Mouse (Mus musculus): ENCODE results near the gene Zfp648. TPM values are rescaled to one million over a fixed set of nuclear protein-coding genes. Genes with fewer than 3 reads are reported as not detected.
A peak's percentile ranks its signal among the peaks of the same experiment; 100 is the strongest.

The Zfp648 gene
- total and polyA plus RNA-seq, 2 experiments = not detected

DNA sequence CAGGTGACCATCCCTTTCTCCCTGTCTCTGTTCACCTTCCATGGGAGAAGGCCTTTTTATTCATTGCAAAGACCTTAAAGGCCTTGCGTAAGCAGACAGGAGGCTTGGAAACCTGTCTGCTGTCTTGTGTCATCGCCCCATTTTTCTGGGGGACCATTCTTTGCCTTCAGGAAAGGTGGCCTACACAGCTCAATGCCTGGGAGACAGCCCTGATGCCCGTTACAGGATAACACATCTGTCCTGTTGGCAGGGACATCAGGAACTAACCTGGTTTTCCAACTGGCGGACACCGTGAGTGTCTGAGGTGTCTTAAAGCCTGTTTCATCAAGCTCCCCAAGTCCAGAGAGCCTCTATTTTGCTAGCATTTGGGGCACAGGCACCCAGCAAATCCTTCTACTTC is 2.4 kb downstream of the Zfp648 start:
- Histone ChIP-seq H3K9ac (ENCODE audit: low read depth, low read length) (no peak overlapping the region), H3K79me2 (ENCODE audit: control insufficient read depth, insufficient read depth, low read length) (no peaks in the 10 kb centered on the region), H3K27ac (replicated peaks; ENCODE audit: insufficient read depth, low read depth, low read length) (no peak overlapping the region), H3K4me3 (ENCODE audit: insufficient read depth, low read depth, low read length) (no peak overlapping the region), H3K4me1 (ENCODE audit: control insufficient read depth, insufficient read depth, low read length) (no peaks in the 10 kb centered on the region), H3K27me3 (ENCODE audit: control insufficient read depth, insufficient read depth, low read length) (peaks cover 8% of the 10 kb centered on the region; the same call in 1 of the 2 replicates), H3K36me3 (ENCODE audit: control insufficient read depth, insufficient read depth, low read length) (no peaks in the 10 kb centered on the region)
- 86% methylated on average over 5 of the region's 5 CpGs for WGBS
- no peak for DNase-seq (ENCODE audit: extremely low read depth, low read depth, low spot score)
- no peak for TF ChIP-seq CTCF (IDR thresholded peaks at IDR 0.05; ENCODE audit: low read depth, low read length)
- no peak for TF ChIP-seq POLR2A (IDR thresholded peaks at IDR 0.05; ENCODE audit: extremely low read depth, insufficient read depth, low read length)

GRCm38 (mm10) chr1:154204652-154205573 is 3.9 kb downstream of the Zfp648 start:
- DNase-seq (ENCODE audit: extremely low read depth, low read depth, low spot score) = no peak
- Histone ChIP-seq H3K9ac (ENCODE audit: low read depth, low read length) (no peak overlapping the region), H3K36me3 (ENCODE audit: control insufficient read depth, insufficient read depth, low read length) (no peaks in the 10 kb centered on the region), H3K27me3 (ENCODE audit: control insufficient read depth, insufficient read depth, low read length) (peaks cover 8% of the 10 kb centered on the region; the same call in 1 of the 2 replicates), H3K27ac (replicated peaks; ENCODE audit: insufficient read depth, low read depth, low read length) (no peak overlapping the region), H3K4me3 (ENCODE audit: insufficient read depth, low read depth, low read length) (no peak overlapping the region), H3K4me1 (ENCODE audit: control insufficient read depth, insufficient read depth, low read length) (no peaks in the 10 kb centered on the region), H3K79me2 (ENCODE audit: control insufficient read depth, insufficient read depth, low read length) (no peaks in the 10 kb centered on the region)
- TF ChIP-seq CTCF (IDR thresholded peaks at IDR 0.05; ENCODE audit: low read depth, low read length) (no peak), POLR2A (IDR thresholded peaks at IDR 0.05; ENCODE audit: extremely low read depth, insufficient read depth, low read length) (no peak)
- 8% methylated on average over 66 of the region's 66 CpGs for WGBS

GRCm38 (mm10) chr1:154219991-154220390 is 19.0 kb downstream of the Zfp648 start:
- H3K79me2 ChIP-seq (ENCODE audit: control insufficient read depth, insufficient read depth, low read length) = no peaks in the 10 kb centered on the region
- no peaks in the 10 kb centered on the region for H3K27me3 ChIP-seq (ENCODE audit: control insufficient read depth, insufficient read depth, low read length)
- WGBS = 85% methylated on average over 2 of the region's 2 CpGs
- TF ChIP-seq CTCF (IDR thresholded peaks at IDR 0.05; ENCODE audit: low read depth, low read length) (no peak), POLR2A (IDR thresholded peaks at IDR 0.05; ENCODE audit: extremely low read depth, insufficient read depth, low read length) (no peak)
- H3K36me3 ChIP-seq (ENCODE audit: control insufficient read depth, insufficient read depth, low read length) = no peaks in the 10 kb centered on the region
- no peak overlapping the region for H3K27ac ChIP-seq (replicated peaks; ENCODE audit: insufficient read depth, low read depth, low read length)
- no peak overlapping the region for H3K4me3 ChIP-seq (ENCODE audit: insufficient read depth, low read depth, low read length)
- H3K4me1 ChIP-seq (ENCODE audit: control insufficient read depth, insufficient read depth, low read length) = no peaks in the 10 kb centered on the region
- no peak overlapping the region for H3K9ac ChIP-seq (ENCODE audit: low read depth, low read length)
- no peak for DNase-seq (ENCODE audit: extremely low read depth, low read depth, low spot score)

DNA sequence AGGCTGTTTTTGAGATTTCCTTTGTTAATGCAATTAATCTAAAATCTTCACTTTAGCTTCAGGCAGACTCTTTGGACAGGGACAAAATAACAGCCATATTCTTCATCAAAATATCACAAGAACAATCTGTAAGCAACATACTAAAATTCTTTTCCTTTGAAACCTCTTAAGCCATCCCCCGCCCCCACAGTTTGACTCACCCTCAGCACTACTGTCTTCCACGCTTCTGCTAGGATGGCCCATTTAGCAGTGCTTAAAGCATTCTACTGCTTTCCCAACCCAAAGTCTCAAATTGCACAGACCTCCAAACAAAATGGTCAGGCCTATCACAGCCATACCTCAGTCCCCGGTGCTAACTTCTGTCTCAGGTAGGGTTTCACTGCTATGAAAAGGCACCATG is 19.6 kb downstream of the Zfp648 start:
- no peaks in the 10 kb centered on the region for H3K4me1 ChIP-seq (ENCODE audit: control insufficient read depth, insufficient read depth, low read length)
- H3K36me3 ChIP-seq (ENCODE audit: control insufficient read depth, insufficient read depth, low read length) = no peaks in the 10 kb centered on the region
- no peak for TF ChIP-seq CTCF (IDR thresholded peaks at IDR 0.05; ENCODE audit: low read depth, low read length)
- TF ChIP-seq POLR2A (IDR thresholded peaks at IDR 0.05; ENCODE audit: extremely low read depth, insufficient read depth, low read length) = no peak
- no peak overlapping the region for H3K9ac ChIP-seq (ENCODE audit: low read depth, low read length)
- no peak overlapping the region for H3K27ac ChIP-seq (replicated peaks; ENCODE audit: insufficient read depth, low read depth, low read length)
- H3K27me3 ChIP-seq (ENCODE audit: control insufficient read depth, insufficient read depth, low read length) = no peaks in the 10 kb centered on the region
- no peaks in the 10 kb centered on the region for H3K79me2 ChIP-seq (ENCODE audit: control insufficient read depth, insufficient read depth, low read length)
- no peak for DNase-seq (ENCODE audit: extremely low read depth, low read depth, low spot score)
- WGBS = 93% methylated on average over 3 of the region's 3 CpGs
- H3K4me3 ChIP-seq (ENCODE audit: insufficient read depth, low read depth, low read length) = no peak overlapping the region

- no peak for TF ChIP-seq POLR2A (IDR thresholded peaks at IDR 0.05; ENCODE audit: extremely low read depth, insufficient read depth, low read length)
- TF ChIP-seq CTCF (IDR thresholded peaks at IDR 0.05; ENCODE audit: low read depth, low read length) = peak; percentile 22; the same call in 1 of the 2 replicates
- no peak overlapping the region for H3K4me3 ChIP-seq (ENCODE audit: insufficient read depth, low read depth, low read length)
- H3K9ac ChIP-seq (ENCODE audit: low read depth, low read length) = no peak overlapping the region
- 42% methylated on average over 1 of the region's 1 CpGs for WGBS
- no peaks in the 10 kb centered on the region for H3K79me2 ChIP-seq (ENCODE audit: control insufficient read depth, insufficient read depth, low read length)
- no peaks in the 10 kb centered on the region for H3K27me3 ChIP-seq (ENCODE audit: control insufficient read depth, insufficient read depth, low read length)
- H3K27ac ChIP-seq (replicated peaks; ENCODE audit: insufficient read depth, low read depth, low read length) = no peak overlapping the region
- DNase-seq (ENCODE audit: extremely low read depth, low read depth, low spot score) = no peak
- H3K4me1 ChIP-seq (ENCODE audit: control insufficient read depth, insufficient read depth, low read length) = no peaks in the 10 kb centered on the region
- H3K36me3 ChIP-seq (ENCODE audit: control insufficient read depth, insufficient read depth, low read length) = no peaks in the 10 kb centered on the region
These were observed 22.8 kb downstream of the Zfp648 start for GRCm38 (mm10) chr1:154223807-154224207.

GRCm38 (mm10) chr1:154232594-154232993 is 31.6 kb downstream of the Zfp648 start:
- no peaks in the 10 kb centered on the region for H3K79me2 ChIP-seq (ENCODE audit: control insufficient read depth, insufficient read depth, low read length)
- no peaks in the 10 kb centered on the region for H3K4me1 ChIP-seq (ENCODE audit: control insufficient read depth, insufficient read depth, low read length)
- WGBS = 77% methylated on average over 4 of the region's 4 CpGs
- H3K27me3 ChIP-seq (ENCODE audit: control insufficient read depth, insufficient read depth, low read length) = no peaks in the 10 kb centered on the region
- no peak overlapping the region for H3K9ac ChIP-seq (ENCODE audit: low read depth, low read length)
- H3K27ac ChIP-seq (replicated peaks; ENCODE audit: insufficient read depth, low read depth, low read length) = no peak overlapping the region
- no peak for DNase-seq (ENCODE audit: extremely low read depth, low read depth, low spot score)
- no peak overlapping the region for H3K4me3 ChIP-seq (ENCODE audit: insufficient read depth, low read depth, low read length)
- no peaks in the 10 kb centered on the region for H3K36me3 ChIP-seq (ENCODE audit: control insufficient read depth, insufficient read depth, low read length)
- no peak for TF ChIP-seq POLR2A (IDR thresholded peaks at IDR 0.05; ENCODE audit: extremely low read depth, insufficient read depth, low read length)
